Mouse (Mus musculus) lung, postnatal 14 days (tissue): ENCODE data around the gene Cfap221.
A peak's percentile ranks its signal among the peaks of the same experiment; 100 is the strongest.

Experiments
- DNase-seq: peaks from one replicate; pipeline ENCODE4 v3.0.0; 2021

Gene Cfap221

DNA sequence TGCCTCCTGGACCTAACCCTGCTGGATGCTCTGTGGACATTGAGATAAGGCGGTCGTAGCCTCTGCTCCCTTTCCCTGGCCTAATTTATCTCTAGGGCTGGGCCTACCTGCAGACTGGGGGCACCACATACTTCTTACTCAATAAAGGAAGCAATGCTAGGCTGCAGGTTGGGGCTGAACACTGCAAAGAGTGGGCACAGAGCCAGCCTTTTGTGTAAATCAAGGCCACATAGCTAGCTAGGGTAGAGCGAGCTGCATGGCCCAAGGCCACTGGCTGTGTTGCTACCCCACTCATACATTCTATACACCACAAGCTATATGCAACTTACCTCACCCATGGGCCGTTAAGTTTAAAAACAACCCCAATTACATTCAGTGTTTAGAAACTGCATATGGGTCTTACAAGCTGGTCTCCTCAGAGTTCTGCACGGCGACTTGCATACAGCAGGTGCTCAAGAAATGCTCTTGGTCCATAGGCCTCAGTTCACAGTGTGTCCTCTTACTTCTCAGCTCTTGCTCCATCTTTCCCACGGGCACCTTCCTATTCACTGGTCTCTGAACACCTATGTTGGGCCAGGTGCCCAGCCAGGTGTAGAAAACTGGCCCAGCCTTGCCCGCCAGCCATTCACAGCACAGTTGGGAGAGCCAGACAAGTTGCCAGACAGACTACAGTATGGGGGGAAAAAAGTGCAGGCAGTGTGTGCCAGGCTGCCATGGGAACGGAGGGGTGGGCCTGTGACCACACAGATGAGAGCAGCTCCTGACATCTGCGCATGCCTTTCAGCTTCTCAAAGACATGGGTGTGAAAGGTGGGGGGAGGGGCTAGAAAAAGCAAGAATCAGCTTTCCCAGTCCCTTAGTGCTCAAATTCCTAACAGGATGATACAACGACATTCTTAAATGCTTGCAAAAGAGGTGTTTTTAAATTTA, 97.6 kb downstream of the Cfap221 start:
- DNase-seq: no peak

DNA sequence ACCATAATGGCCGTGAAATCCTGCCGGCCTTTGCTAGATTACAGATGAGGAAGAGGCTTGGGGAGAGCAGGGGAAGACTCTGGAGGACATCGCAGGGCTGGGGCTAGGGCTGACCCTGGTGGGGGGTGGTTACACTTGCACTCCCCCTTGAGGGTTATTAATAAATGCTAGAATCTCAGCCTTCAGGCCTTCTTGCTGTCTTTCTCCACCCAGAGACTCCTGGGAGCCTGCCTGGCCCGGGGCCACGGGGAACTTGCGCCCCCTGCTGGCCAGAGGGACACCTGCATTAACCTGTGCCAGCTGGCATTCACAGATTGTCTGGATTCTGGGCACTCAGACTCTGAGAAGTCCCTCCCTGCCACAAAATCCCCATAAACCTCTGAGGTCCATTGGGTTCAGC, 102.1 kb downstream of the Cfap221 start:
- peak; percentile 74 for DNase-seq

DNA sequence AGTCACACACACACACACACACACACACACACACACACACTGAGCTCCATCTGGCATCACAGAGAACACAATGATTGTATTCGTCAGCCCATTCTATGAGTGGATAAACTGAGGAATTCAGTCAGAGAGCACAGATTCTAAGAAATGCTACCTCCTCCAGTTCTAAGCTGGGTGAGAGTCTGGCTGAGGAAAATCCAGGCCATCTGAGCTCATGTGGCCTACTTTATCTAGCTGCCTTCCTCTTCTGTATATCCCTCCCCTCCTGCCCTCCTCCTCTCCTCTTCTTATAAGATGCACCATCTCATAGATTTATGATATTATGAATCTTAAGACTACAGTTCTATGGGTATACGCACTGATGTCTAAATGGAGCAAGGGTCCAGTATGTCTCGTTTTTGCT, 103.4 kb downstream of the Cfap221 start:
- no peak for DNase-seq

DNA sequence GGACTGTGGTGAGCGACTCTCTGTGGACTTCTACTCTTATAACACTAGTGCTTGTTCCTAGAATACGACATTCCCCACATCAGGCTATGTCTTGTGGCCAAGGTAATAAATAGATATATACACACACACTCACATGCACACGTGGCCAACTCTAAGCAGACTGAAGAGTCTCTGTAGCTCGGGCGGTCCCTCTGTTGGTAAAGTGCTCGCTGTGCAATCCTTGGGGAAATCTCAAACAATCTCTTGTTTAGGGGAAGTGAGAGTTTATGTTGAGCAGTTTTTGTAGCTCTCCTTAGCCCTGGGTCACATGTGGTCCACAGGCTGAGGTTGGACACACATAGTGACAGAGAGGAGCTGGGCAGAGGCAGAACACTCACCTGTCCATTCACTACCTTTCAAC, 104.1 kb downstream of the Cfap221 start:
- no peak for DNase-seq

DNA sequence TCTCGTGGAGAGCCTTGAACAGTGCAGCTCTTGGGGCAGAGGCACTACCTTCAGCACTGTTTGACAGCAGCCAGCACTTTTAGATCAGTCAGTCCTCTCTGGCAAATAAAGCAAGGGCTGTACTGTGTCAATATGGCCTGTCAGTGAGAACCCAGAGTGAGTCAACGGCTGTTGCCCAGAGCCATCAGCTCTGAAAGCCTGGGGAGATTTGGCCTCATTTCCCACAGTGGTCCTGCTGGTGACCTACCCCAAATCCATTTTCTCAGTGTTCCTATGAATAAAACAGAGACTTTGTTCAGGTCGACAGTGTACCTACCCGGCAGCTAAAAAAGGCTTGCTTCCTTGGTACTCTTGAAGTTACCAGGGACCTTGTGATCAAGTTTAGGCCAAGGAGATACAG, 105.2 kb downstream of the Cfap221 start:
- DNase-seq: no peak

DNA sequence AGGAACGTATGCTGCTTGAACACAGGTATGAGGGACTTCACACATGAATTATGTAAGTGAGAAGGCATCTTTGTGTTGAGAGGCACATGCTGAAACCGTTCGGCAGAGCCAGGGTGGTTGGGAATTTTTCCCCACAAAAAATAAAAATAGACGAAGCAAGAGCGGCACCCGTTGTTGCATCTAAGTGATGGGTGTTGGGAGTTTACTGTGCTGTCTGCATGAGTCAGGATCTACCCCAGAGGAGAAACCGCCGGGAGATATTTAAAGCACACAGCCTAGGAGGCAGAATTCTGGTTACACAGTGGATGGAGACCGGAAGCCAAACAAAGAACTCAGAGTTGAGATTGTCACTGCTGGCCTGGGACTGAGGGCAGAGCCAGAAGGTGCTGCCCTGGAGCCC, 105.9 kb downstream of the Cfap221 start:
- no peak for DNase-seq

DNA sequence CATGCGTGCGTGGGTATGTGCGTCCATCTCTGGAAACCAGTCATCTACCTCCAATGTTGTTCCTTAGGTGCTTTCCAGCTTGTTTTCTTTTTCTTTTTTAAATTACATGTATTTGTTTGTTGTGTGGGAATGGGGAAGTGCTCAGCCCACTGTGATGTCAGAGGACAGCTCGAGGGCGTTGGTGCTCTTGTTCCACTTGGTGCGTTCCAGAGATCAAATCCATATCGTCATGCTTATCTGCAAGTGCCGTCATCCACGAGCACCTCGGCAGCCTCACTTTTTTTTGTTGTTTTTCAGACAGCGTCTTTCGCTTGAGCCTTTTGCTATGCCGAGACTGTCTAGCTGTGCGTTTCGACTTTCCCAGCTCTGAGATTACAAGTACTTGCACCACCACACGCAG, 107.7 kb downstream of the Cfap221 start:
- DNase-seq: no peak

DNA sequence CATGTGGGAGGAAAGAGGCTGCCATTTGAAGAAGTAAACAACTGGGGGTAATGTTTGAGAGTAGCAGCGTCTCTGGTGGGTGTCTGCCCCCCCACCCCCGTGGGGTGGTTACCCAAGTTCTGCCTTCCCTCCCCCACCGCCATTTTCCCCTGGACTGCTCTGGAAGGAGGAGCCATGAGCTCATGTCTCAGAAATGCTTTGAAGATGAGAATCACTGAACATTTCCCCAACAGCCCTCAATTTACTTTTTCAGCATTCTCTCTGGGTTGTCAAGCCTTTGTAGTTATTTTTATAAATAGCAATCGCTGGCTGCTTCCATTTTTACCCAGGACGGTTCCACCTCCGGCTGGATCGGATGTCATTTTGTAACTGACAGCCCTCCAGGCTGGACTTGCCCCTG, 110.7 kb downstream of the Cfap221 start:
- DNase-seq: peak; percentile 40

DNA sequence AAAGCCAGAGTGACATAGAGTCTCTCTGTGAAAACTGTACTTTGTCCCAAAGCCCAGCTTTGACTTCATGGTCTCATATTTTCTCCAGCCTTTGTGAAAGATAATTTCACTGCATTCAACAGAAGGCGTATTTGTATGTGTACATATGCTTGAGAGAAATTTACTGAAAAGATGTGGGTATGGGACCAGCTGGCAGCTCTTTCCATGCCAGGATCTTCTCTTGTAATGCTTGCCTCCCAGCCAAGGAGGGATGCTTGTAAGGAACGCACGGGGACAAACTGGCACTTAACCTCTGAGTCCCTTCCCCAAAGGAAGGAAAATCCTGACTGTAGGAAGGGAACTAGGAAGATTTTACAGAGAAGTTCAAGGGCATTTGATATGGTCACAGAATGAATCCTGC, 112.8 kb downstream of the Cfap221 start:
- no peak for DNase-seq

DNA sequence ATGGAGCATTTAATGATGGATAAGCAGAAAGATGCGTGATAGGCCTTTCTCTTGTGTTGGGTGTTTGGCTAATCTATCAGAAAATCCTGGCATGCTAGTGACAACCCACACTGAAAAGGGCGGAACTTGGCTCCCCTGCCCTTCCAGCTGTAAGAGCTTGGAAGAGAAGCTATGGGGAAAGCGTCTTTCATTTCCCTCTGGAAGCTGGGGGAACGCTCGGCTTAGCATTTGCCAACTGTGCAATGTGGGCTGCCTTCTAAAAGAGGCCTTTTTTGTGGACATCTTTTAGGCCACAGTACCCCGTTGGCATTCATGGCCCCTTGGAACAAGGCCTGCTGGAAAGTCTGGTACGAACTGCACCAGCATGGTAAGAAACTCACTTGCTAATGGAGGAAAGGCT, 118.1 kb downstream of the Cfap221 start:
- DNase-seq: peak; percentile 51

DNA sequence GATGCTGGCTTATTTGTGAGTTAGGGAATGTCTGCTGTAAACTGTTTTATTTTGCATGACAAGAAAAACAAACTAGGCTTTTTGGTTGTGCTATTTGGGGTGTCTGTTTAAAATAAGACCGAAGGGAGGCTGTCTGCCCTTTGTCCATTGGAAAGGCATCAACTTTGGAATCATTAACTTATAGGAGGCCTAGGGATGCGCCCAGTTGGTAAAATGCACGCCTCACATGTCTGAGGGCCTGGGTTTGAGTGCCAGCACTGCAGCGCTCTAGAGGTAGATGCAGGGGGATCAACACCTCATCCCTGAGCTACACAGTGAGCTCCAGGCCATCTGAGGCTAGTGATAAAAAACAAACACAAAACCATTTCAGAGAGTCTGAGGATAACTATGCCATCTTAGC, 119.6 kb downstream of the Cfap221 start:
- DNase-seq: no peak
